Mouse (Mus musculus) limb, embryonic 12.5 days (tissue): ENCODE results near the gene Ccdc24. TPM values are rescaled to one million over a fixed set of nuclear protein-coding genes. Genes with fewer than 3 reads are reported as not detected.
A peak's percentile ranks its signal among the peaks of the same experiment; 100 is the strongest.

Source experiments
- ATAC-seq: fragments of 200-750 bp; cut with Nextera tagmentation; 2 replicates; pipeline ENCODE4 v1.8.0; 2017; ENCODE audit warnings: low read depth, moderate TSS enrichment; ENCODE audit not compliant: insufficient number of reproducible peaks, insufficient read depth, low FRiP score, low TSS enrichment
- H3K27ac ChIP-seq: fragments of 300-500 bp; sonication (generic); 2 replicates; pipeline ENCODE4 v1.5.1; 2016; ENCODE audit warnings: mild to moderate bottlenecking, moderate library complexity
- H3K27me3 ChIP-seq: fragments of 300-500 bp; sonication (generic); 2 replicates; pipeline ENCODE4 v1.6.1; 2016; ENCODE audit warnings: mild to moderate bottlenecking, moderate library complexity
- H3K36me3 ChIP-seq: fragments of 300-500 bp; sonication (generic); 2 replicates; pipeline ENCODE4 v1.6.1; 2016; ENCODE audit warnings: mild to moderate bottlenecking, moderate library complexity
- H3K4me1 ChIP-seq: fragments of 300-500 bp; sonication (generic); replicated peaks from 2 replicates; pipeline ENCODE4 v1.6.1; 2016
- H3K4me2 ChIP-seq: fragments of 300-500 bp; sonication (generic); 2 replicates; pipeline ENCODE4 v1.6.1; 2016; ENCODE audit warnings: mild to moderate bottlenecking, moderate library complexity
- H3K4me3 ChIP-seq: fragments of 300-500 bp; sonication (generic); replicated peaks from 2 replicates; pipeline ENCODE4 v1.5.1; 2016; ENCODE audit warnings: mild to moderate bottlenecking
- H3K9ac ChIP-seq: fragments of 300-500 bp; sonication (generic); replicated peaks from 2 replicates; pipeline ENCODE4 v1.6.1; 2016; ENCODE audit warnings: mild to moderate bottlenecking, moderate library complexity
- H3K9me3 ChIP-seq: fragments of 300-500 bp; sonication (generic); 2 replicates; pipeline ENCODE4 v1.6.1; 2016; ENCODE audit warnings: mild to moderate bottlenecking, moderate library complexity
- WGBS: fragments of 180-500 bp; shearing (Covaris S2); methylation state at CpG from one replicate; pipeline ENCODE4 v1.1.7; 2016; 5-methylcytosine and 5-hydroxymethylcytosine counted together
- polyA plus RNA-seq: library from polyadenylated mRNA; unstranded; fragments of >200 nt; fragmentation: Nextera tagmentation; extraction: Ambion mirVana; gene quantifications from 2 replicates; pipeline ENCODE4 v1.2.1, GENCODE M21; 2016

The Ccdc24 gene
- polyA plus RNA-seq, 1 experiment from 2014 or later = 2.7 TPM

DNA sequence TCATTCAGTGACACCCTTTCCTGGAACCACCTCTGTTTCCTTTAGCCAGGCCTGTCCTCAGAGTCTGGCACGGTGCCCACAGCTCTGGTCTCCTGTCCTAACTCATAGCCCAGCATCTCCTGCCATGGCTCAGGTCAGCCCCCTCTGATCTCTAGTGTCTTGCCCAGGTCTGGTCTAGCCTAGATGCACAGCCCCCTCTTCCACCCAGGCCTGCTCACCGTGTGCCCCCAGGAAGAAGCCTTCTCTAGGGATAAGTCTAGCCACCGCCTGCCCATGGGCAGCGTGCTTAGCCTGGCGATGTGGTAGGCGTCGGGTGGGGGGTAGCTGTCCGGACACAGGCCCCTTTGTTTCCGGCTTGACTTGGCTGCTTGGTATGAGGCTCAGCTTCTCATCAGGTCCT lies 17.2 kb downstream of the Ccdc24 start:
- H3K27ac ChIP-seq = no peak overlapping the region
- H3K36me3 ChIP-seq = peaks cover 24% of the 10 kb centered on the region
- H3K9me3 ChIP-seq = no peaks in the 10 kb centered on the region
- H3K27me3 ChIP-seq = no peaks in the 10 kb centered on the region
- WGBS = 84% methylated on average over 9 of the region's 9 CpGs
- ATAC-seq = no peak
- peaks cover 9% of the 10 kb centered on the region for H3K4me1 ChIP-seq
- no peak overlapping the region for H3K4me3 ChIP-seq
- H3K9ac ChIP-seq = no peak overlapping the region
- no peak overlapping the region for H3K4me2 ChIP-seq

DNA sequence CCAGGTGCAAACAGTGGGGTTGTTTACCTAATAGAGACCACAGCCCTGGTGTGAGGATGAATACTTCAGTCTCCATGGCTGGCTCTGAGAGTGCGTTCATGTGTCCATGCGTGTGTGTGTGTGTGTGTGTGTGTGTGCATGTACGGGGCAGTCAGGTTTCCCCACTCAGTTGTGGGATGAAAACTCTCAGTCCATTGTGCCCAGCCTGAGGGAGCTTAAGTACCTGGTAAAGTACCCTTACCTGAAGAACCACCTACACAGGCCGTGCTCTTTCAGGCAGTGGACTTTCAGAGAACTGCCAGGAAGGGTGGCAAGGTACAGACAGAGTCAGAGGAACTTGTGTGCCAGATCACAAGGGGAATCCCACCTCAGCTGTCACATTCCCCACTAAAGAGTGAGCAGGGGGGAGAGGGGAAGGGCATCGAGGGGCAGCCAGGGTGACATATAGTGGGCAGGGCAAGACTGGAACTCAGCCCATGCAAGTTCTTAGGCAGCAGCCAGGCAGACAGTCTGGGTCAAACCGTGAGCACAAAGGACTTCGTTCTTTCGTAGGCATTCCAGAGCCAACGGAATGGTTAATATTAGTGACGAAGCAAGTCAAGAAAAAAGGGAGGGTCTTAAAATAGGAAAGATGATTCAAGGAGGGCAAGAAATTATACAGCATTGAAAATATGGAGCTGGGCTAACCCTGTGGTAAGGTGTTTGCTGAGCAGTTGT lies 20.0 kb downstream of the Ccdc24 start:
- Histone ChIP-seq H3K27ac (no peak overlapping the region), H3K27me3 (no peaks in the 10 kb centered on the region), H3K4me1 (peaks cover 12% of the 10 kb centered on the region), H3K36me3 (peaks cover 25% of the 10 kb centered on the region), H3K4me3 (no peak overlapping the region), H3K9me3 (no peaks in the 10 kb centered on the region), H3K4me2 (no peak overlapping the region), H3K9ac (no peak overlapping the region)
- ATAC-seq = no peak
- WGBS = 88% methylated on average over 10 of the region's 10 CpGs

DNA sequence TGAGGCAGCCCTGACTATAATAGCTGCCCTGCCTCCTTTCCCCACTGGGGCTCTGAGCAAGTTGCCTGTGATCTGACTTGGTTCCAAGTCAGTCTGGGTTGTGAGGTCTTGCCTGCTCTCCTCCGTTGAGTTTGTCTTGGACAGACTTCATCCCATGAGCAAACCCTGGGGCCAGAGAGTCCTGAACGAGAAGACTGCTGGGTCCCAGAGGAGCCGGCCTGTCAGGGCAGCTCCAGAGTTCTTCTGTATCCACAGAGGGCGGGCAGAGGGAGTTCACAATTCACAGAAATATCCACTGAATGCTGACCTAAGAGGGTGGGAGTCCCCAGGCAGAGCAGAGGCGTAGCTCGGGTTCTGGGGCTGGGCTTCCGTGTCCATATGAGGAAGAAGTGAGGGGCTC lies 21.5 kb downstream of the Ccdc24 start:
- WGBS = 79% methylated on average over 7 of the region's 7 CpGs
- no peak overlapping the region for H3K27ac ChIP-seq

DNA sequence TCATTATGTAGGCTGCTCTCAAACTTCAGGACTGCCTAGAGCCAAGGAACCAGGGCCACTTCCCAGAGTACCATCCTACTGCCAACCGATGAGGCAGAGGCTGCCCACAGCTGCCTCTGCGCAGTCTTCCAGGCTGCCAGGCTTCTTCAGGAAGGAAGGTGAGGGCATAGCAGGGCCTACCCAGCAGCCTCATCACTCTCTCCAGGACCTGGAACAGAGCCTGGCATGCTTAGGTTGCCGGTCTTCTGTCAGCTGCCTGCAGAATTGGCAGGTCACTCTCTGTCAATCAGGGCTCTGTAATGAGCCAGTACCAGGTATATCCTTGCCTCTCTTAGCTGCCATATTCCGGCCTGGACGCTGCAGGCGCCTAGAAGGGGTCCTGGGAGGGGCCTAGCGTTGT lies 22.2 kb downstream of the Ccdc24 start:
- H3K9ac ChIP-seq = no peak overlapping the region; the same call in 1 of the 2 replicates
- 79% methylated on average over 7 of the region's 7 CpGs for WGBS
- H3K4me2 ChIP-seq = no peak overlapping the region
- H3K4me3 ChIP-seq = no peak overlapping the region
- H3K36me3 ChIP-seq = peaks cover 22% of the 10 kb centered on the region
- no peak for ATAC-seq
- H3K27me3 ChIP-seq = no peaks in the 10 kb centered on the region
- H3K4me1 ChIP-seq = peaks cover 14% of the 10 kb centered on the region
- H3K27ac ChIP-seq = no peak overlapping the region
- no peaks in the 10 kb centered on the region for H3K9me3 ChIP-seq

More for the DNA sequence above, 21.5 kb downstream of the Ccdc24 start:
- ATAC-seq = no peak
- H3K27me3 ChIP-seq = no peaks in the 10 kb centered on the region
- no peaks in the 10 kb centered on the region for H3K9me3 ChIP-seq
- H3K36me3 ChIP-seq = peaks cover 20% of the 10 kb centered on the region
- no peak overlapping the region for H3K4me2 ChIP-seq
- peaks cover 20% of the 10 kb centered on the region for H3K4me1 ChIP-seq
- H3K9ac ChIP-seq = no peak overlapping the region; the same call in 1 of the 2 replicates
- no peak overlapping the region for H3K4me3 ChIP-seq

DNA sequence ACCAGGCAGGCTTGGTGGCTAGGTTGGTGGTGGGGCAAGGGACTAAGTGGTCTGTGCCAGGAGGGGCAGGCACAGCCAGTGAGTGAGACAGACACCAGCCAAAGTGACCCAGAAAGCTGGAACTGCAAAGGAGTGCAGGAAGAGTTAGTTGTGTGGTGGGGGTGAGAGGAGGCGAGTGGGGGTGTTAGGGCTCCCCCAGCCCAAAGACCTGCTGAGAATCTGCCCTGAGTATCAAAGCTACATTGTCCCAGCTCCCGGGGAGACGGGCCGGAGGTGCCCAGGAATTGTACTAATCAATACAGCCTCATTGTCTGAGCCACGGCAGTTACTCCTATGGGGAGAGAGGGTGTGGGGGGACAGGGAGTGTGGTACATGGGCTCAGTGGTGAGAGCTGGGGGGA lies 22.9 kb downstream of the Ccdc24 start:
- no peak overlapping the region for H3K9ac ChIP-seq
- H3K4me1 ChIP-seq = peaks cover 11% of the 10 kb centered on the region
- WGBS = 75% methylated on average over 5 of the region's 5 CpGs
- peaks cover 29% of the 10 kb centered on the region for H3K36me3 ChIP-seq
- H3K4me2 ChIP-seq = no peak overlapping the region
- no peaks in the 10 kb centered on the region for H3K9me3 ChIP-seq
- no peak overlapping the region for H3K27ac ChIP-seq
- ATAC-seq = no peak
- no peak overlapping the region for H3K4me3 ChIP-seq
- no peaks in the 10 kb centered on the region for H3K27me3 ChIP-seq

DNA sequence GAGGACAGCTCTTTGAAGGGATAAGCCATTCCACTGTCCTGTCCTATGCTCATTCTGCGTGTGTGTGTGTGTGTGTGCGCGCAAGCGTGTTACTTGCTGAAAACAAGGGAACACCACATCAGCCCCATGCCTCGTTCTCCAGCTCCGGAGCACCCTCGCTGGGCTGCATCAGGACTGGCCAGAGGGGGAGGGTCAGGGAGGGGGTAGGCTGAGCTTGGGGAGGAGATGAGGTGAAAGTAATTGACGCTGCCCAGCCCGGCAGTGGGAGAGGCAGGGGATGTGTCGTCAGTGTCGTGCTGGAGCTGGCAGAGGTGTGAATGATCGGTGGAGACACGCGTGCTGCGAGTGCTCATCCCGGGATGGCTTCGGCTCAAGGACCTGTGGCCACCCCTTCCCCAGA lies 23.3 kb downstream of the Ccdc24 start:
- Histone ChIP-seq H3K4me3 (no peak overlapping the region), H3K4me2 (no peak overlapping the region), H3K9me3 (no peaks in the 10 kb centered on the region), H3K9ac (no peak overlapping the region), H3K4me1 (peaks cover 11% of the 10 kb centered on the region), H3K27ac (no peak overlapping the region), H3K36me3 (peaks cover 30% of the 10 kb centered on the region), H3K27me3 (no peaks in the 10 kb centered on the region)
- no peak for ATAC-seq
- WGBS = 54% methylated on average over 17 of the region's 17 CpGs

DNA sequence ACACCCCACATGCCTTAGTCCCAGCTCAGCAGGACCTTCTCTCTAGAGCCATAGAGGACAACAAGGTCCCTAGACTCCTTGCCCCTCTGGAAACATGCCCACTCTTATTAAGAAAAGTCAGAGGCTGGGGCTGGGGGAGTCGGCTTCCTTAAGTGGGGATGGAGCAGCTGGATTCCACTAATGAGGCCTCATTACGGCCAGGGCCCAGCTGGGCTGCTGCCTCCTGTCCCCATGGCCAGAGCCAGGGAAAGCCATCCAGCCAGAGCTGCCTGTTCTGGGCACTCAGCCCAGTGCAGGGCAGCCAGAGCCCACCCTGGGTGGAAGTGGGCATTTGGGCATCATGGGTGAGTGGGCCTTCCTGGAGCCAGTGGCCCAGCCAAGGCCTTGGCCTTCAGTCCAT lies 25.3 kb downstream of the Ccdc24 start:
- H3K27me3 ChIP-seq = no peaks in the 10 kb centered on the region
- no peak overlapping the region; the same call in 1 of the 2 replicates for H3K9ac ChIP-seq
- no peaks in the 10 kb centered on the region for H3K9me3 ChIP-seq
- H3K4me2 ChIP-seq = no peak overlapping the region
- no peak overlapping the region for H3K4me3 ChIP-seq
- 12% methylated on average over 2 of the region's 2 CpGs for WGBS
- H3K27ac ChIP-seq = peak overlapping the region; percentile 72
- H3K4me1 ChIP-seq = peaks cover 11% of the 10 kb centered on the region
- peak; percentile 58; the same call in 1 of the 2 replicates for ATAC-seq
- H3K36me3 ChIP-seq = peaks cover 37% of the 10 kb centered on the region

DNA sequence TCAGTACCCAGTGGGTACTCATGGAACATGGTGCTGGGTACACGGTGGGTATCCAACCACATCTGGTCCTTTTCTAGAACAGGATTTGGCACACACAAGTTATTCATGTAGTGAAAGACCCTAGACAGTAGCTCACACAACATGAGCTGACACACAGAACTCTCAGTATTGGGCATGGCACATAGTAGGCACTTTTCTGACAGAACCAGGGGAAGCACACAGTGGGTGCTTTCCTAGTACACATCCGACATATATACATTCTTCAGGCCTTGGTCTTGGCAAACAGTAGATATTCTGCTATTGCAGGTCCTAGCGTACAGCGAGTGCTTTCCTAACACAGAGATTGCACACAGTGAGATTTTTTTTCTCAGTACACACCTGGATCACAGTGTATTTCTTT lies 26.1 kb downstream of the Ccdc24 start:
- Histone ChIP-seq H3K4me1 (peaks cover 17% of the 10 kb centered on the region), H3K4me3 (no peak overlapping the region), H3K4me2 (no peak overlapping the region), H3K9ac (no peak overlapping the region), H3K9me3 (no peaks in the 10 kb centered on the region), H3K36me3 (peaks cover 37% of the 10 kb centered on the region), H3K27me3 (no peaks in the 10 kb centered on the region), H3K27ac (peak overlapping the region; percentile 72; the same call in 1 of the 2 replicates)
- no peak for ATAC-seq
- 94% methylated on average over 4 of the region's 4 CpGs for WGBS

DNA sequence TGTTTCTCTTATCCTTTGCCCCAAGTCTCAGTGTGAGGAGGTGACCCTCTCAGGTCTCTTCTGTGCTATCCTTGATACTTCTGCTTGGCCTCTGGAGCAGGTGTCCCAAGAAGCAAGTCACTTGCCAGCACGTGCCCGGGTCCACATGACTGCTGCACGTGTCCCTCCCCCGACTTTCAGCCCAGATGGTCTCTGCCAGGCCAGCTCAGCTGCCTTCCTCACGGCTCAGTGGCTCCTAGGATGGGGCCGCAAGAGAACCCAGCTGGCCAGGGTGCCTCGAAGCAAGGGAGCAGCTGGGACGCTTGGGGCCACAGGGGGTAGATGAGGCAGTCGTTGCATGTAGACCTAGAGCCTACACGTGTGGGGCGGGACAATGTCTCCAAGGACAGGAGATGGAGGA lies 27.0 kb downstream of the Ccdc24 start:
- Histone ChIP-seq H3K4me1 (peaks cover 19% of the 10 kb centered on the region), H3K36me3 (peaks cover 45% of the 10 kb centered on the region), H3K4me2 (no peak overlapping the region), H3K9ac (no peak overlapping the region), H3K9me3 (no peaks in the 10 kb centered on the region), H3K4me3 (no peak overlapping the region), H3K27ac (no peak overlapping the region), H3K27me3 (no peaks in the 10 kb centered on the region)
- no peak for ATAC-seq
- 87% methylated on average over 11 of the region's 11 CpGs for WGBS

DNA sequence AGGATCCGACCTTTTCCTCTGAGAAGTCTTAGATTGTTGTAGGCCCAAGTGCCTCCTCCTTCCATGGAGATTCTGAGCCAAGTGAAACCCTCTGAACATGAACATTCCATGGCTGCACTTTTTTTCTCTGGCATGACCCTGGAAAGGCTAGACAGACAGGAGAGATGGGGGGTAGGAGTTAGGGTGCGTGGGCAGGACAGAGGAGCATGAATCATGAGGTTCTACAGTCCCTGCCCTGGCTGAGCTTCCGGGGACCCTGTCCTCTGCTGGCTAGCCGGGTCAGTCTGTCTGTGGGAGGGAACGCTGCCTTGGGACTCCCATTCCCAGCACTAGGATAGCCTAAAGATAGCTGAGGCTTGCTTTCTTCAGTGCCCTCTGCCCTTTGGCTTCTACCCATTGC lies 27.9 kb downstream of the Ccdc24 start:
- Histone ChIP-seq H3K27me3 (no peaks in the 10 kb centered on the region), H3K4me2 (no peak overlapping the region), H3K36me3 (peaks cover 41% of the 10 kb centered on the region), H3K27ac (no peak overlapping the region), H3K4me3 (no peak overlapping the region), H3K4me1 (peaks cover 23% of the 10 kb centered on the region), H3K9me3 (no peaks in the 10 kb centered on the region), H3K9ac (no peak overlapping the region)
- ATAC-seq = no peak
- WGBS = 78% methylated on average over 5 of the region's 5 CpGs

DNA sequence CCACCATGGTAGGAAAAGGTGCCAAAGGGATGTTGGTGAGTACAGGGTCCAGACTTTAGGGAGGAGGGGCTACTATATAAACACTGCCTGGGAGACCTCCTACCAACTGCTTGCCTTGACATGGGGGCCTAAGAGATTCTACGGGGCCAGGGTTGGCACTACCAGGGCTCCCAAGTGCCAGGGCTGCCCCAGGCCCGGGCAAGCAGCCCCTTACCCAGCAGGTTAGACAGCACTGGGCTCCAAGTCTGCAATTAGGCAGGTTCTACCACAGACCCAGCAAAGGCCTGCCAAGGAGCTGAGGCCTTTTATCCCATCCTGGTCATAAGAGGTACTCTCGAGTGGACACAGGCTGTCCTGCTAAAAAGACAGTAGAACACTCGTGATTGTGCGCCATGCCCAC lies 29.3 kb downstream of the Ccdc24 start:
- H3K36me3 ChIP-seq = peaks cover 36% of the 10 kb centered on the region
- H3K27me3 ChIP-seq = no peaks in the 10 kb centered on the region
- H3K4me2 ChIP-seq = no peak overlapping the region
- H3K27ac ChIP-seq = no peak overlapping the region
- no peak overlapping the region for H3K9ac ChIP-seq
- 86% methylated on average over 5 of the region's 5 CpGs for WGBS
- H3K9me3 ChIP-seq = no peaks in the 10 kb centered on the region
- no peak for ATAC-seq
- H3K4me3 ChIP-seq = no peak overlapping the region
- peaks cover 23% of the 10 kb centered on the region for H3K4me1 ChIP-seq

DNA sequence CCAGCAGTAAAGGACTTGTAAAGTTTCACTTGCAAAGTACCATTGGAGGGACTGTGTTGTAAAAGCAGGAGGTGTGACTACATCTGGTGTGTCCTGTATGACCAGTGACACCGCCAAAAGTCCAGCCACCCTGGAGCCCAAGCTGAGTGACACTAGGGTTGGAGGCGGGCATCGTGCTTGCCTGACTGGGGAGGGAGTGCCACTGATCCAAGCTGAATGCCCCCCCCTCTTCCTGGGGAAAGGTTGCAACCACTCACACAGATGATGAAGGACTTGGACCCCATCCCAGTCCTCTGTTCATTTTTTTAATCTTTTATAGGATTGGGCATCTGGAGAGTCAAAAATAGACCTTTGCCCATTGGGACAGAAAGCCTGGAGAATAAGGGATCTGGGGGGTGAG lies 30.8 kb downstream of the Ccdc24 start:
- no peak overlapping the region for H3K4me2 ChIP-seq
- H3K9me3 ChIP-seq = no peaks in the 10 kb centered on the region
- WGBS = 50% methylated on average over 3 of the region's 3 CpGs
- no peak overlapping the region for H3K4me3 ChIP-seq
- H3K36me3 ChIP-seq = peaks cover 36% of the 10 kb centered on the region
- no peak overlapping the region for H3K27ac ChIP-seq
- no peak for ATAC-seq
- no peak overlapping the region for H3K9ac ChIP-seq
- peaks cover 14% of the 10 kb centered on the region; the same call in 1 of the 2 replicates for H3K4me1 ChIP-seq
- H3K27me3 ChIP-seq = no peaks in the 10 kb centered on the region
